Mouse (Mus musculus) small intestine, adult 2 months (tissue): Measurements from ENCODE around the gene Mphosph9.

ENCODE experiments used
- CTCF ChIP-seq: fragments of 200-500 bp; IDR thresholded peaks from 2 replicates; pipeline ENCODE4 v1.5.1; 2012; ENCODE audit warnings: low read depth, mild to moderate bottlenecking, control low read depth, inconsistent platforms, low read length, moderate library complexity, mixed read lengths; ENCODE audit not compliant: insufficient replicate concordance, insufficient read length; ENCODE audit errors: extremely low read depth
- POLR2A ChIP-seq: fragments of 200-500 bp; IDR thresholded peaks from 2 replicates; pipeline ENCODE4 v1.6.1; 2012; ENCODE audit warnings: low read depth, mild to moderate bottlenecking, control low read depth, inconsistent platforms, low read length, moderate library complexity

DNA sequence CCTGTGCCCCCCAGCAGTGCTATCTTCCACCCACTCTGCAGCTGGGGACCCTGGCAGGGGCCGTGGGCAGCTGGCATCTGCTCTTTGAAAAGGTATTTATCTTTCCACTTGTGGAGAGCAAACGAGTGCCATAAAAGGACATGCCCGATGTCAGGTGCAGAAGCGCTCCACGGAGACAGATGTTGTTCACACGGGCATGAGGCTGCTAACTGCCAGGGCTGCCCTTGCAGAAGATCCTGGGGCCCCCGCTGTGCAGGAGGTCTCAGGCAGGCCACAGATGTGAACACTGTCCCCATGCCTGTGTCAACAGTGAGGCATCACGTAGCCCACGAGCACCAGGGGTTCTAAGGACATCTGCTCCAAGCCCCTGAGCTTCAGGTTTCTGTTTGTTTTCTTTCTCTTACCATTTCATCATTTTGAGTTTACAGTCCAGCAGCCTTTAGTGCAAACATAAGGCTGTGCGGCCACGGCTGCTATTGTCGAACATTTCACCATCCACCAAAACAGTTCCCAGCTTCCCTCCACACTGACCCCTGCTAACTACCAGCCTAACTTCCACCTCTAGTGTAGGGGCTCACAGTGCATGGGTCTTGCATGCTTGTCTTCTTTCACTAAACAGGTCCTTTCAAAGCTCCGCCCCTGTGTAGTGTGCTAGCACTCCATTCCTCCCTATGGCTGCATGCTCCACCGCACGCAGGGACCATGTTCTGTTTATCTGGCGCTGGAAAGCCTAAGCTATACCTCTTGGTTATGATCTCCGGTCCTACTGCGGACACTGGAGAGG is 95.2 kb downstream of the Mphosph9 start:
- TF ChIP-seq POLR2A = no peak
- no peak for TF ChIP-seq CTCF
